ENCODE assay signal across 29 mouse cellular contexts in genomic region chr12:84573094-84573493, GRCm38 (mm10). TPM values are rescaled to one million over a fixed set of nuclear protein-coding genes. Genes with fewer than 3 reads are reported as not detected.
"Had no signal": no experiment of that assay in that cellular context is flagged by ENCODE, and none has a peak within 500 bp of the region (broad histone marks: within the 10 kb centered on the region; RNA-seq: fewer than 3 reads in every experiment).

No protein-coding gene starts in this region.

- H3K9ac ChIP-seq: forebrain, postnatal 0 days; heart, embryonic 13.5 days; heart, embryonic 15.5 days; intestine, embryonic 15.5 days; limb, embryonic 12.5 days; liver, embryonic 13.5 days had no signal

- ATAC-seq: forebrain, postnatal 0 days; inflammation-experienced regulatory T-cells, adult 6 months; intestine, embryonic 15.5 days; intestine, postnatal 0 days had no signal

- H3K4me2 ChIP-seq: heart, embryonic 11.5 days; heart, embryonic 13.5 days; heart, embryonic 15.5 days; intestine, embryonic 15.5 days; limb, embryonic 12.5 days; liver, embryonic 11.5 days; liver, embryonic 13.5 days had no signal

- DNase-seq: gastrocnemius, postnatal 14 days; gastrocnemius, postnatal 36 days; heart, adult 11 months; heart, adult 2 months; heart, postnatal 14 days; heart, postnatal 36 days; kidney, adult 18-20 months; kidney, adult 8-10 months; kidney, postnatal 10 days; kidney, postnatal 25 days; kidney, postnatal 4 days; liver; liver, embryonic 13.5 days had no signal

- H3K4me3 ChIP-seq: heart, adult 2 months; heart, embryonic 13.5 days; heart, embryonic 15.5 days; intestine, embryonic 15.5 days; layer of hippocampus, adult 2 months; left cerebral cortex, adult 2 months; limb, embryonic 10.5 days; limb, embryonic 12.5 days; liver, embryonic 13.5 days had no signal

- H3K36me3 ChIP-seq: heart, embryonic 13.5 days; heart, embryonic 15.5 days; intestine, embryonic 15.5 days; limb, embryonic 10.5 days; limb, embryonic 12.5 days; liver, embryonic 13.5 days had no signal

- H3K27ac ChIP-seq: heart, adult 2 months; heart, embryonic 13.5 days; heart, embryonic 15.5 days; intestine, embryonic 15.5 days; layer of hippocampus, adult 2 months; left cerebral cortex, adult 2 months; limb, embryonic 10.5 days; limb, embryonic 12.5 days; liver, embryonic 13.5 days had no signal

- H3K9me3 ChIP-seq: heart, embryonic 13.5 days; heart, embryonic 15.5 days; intestine, embryonic 15.5 days; limb, embryonic 10.5 days; limb, embryonic 12.5 days; liver, embryonic 13.5 days had no signal

- H3K4me1 ChIP-seq: liver, embryonic 13.5 days had no signal

RNA-seq across cellular contexts. Expression of gene Vsx2, which starts 3.5 kb away (rescaled TPM):
- polyA plus RNA-seq: gonadal fat pad, adult 2 months; heart, adult 2 months; heart, embryonic 11.5 days; heart, embryonic 13.5 days; heart, embryonic 15.5 days; heart, postnatal 0 days; inflammation-experienced regulatory T-cells, adult 6 months; intestine, embryonic 15.5 days; intestine, postnatal 0 days; kidney, embryonic 14.5 days; kidney, embryonic 16.5 days; liver, embryonic 11.5 days; liver, embryonic 13.5 days had no signal
